Mouse (Mus musculus): ENCODE data around the gene Nr2c2ap. TPM values are rescaled to one million over a fixed set of nuclear protein-coding genes. Genes with fewer than 3 reads are reported as not detected.

The Nr2c2ap gene
- total RNA-seq, 4 experiments from 2014 or later: 23.8 to 29.4 (median 26.5) TPM

DNA sequence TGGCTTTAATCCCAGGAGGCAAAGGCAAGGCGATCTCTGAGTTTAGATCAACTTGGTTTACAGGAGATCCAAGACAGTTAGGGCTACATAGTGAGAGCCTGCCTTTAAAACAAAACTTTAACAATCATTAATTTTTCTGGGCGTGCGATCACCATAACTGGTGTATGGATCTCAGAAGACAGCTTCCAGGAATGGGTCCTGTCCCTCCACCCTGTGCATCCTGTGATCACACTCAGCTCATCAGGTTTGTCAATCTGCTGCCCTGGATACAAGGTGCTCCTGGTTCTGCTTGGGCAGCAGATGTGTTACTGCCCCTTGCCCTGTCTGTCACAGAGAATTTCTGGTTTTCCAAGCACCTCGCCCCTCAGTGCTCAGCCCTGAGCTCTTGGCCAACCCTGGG, 28.1 kb downstream of the Nr2c2ap start:
- DNase-seq (ENCODE audit: low spot score in 2 of 2): no peak

GRCm38 (mm10) chr8:70160015-70160414, 28.9 kb downstream of the Nr2c2ap start:
- DNase-seq (ENCODE audit: low spot score in 2 of 2): no peak

DNA sequence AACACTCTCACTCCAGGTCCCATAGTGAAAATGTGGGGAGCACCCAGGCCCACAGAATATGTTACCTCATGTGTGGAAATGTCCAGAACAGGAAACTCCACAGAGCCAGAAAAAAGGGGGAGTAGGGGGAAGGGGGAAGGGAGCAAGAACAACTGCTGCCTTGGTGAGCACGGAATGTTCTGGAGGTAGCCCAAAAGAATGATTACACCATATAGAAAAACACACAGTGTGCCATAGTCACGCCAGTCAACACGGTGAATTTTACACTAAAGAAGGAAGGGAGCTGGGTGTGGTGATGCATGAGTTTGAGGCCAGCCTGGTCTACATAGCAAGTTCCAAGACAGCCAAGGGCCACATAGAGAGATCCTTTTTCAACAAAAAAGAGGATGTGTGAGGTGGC, 32.2 kb downstream of the Nr2c2ap start:
- no peak for DNase-seq (ENCODE audit: low spot score in 2 of 2)

DNA sequence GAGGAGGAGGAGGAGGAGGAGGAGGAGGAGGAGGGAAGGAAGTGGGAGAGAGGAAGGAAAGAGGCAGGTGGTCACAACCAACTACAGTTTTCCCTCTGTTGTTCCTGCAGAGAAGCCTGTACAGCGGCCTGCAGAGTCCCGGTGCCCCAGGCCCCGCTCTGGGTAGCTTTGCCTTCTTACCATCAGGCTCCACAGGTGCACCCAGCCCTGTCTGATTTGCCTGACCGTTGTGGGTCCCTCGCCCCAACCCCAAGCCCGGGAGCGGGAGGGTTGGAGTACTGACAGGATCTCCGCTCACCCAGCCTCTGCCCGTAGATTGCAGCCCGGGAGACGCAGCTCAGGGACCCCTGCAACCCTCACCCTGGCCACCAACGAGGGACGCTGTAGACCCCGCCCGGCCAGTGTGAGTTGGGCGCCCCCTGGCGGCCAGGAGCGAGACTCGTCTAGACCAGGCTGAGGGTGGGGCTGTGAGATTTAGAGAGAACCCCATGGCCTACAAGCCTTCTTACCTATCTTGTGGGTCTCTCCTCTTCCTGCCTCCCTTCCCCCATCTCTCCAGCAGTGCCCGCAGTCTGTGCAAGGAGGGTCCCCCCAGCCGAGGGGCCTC, 35.5 kb downstream of the Nr2c2ap start:
- peak in 1 of 2 experiments; percentile 33 for DNase-seq (ENCODE audit: low spot score in 2 of 2)

GRCm38 (mm10) chr8:70170116-70170515, 39.0 kb downstream of the Nr2c2ap start:
- no peak for DNase-seq (ENCODE audit: low spot score in 2 of 2)

DNA sequence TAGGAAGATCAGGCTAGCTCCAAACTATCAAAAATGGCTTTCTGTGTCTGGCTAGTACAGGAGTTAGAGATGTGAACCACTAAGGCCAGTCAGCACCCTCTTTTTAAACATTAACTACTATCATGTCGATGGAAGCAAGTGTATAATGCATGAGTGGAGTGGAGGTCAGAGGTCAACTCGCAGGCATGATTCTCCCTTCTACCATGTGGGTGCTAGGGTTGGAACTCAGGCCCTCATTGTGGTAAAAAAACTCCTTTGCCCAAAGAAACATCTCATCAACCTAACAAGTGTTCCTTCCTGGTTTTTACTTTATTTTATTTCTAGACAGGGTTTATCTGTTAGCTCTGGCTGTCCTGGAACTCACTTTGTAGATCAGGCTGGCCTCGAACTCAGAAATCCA, 39.6 kb downstream of the Nr2c2ap start:
- no peak for DNase-seq (ENCODE audit: low spot score in 2 of 2)

- DNase-seq (ENCODE audit: low spot score in 2 of 2): no peak
These were observed 40.1 kb downstream of the Nr2c2ap start for GRCm38 (mm10) chr8:70171240-70171639.

GRCm38 (mm10) chr8:70172043-70172681, 41.0 kb downstream of the Nr2c2ap start, which contains the start of gene Tmem161a:
Tmem161a (plus strand) TSS chr8:70172356.
- DNase-seq (ENCODE audit: low spot score in 2 of 2): peak; percentile 75 to 92

GRCm38 (mm10) chr8:70173320-70173719, 42.2 kb downstream of the Nr2c2ap start:
- no peak for DNase-seq (ENCODE audit: low spot score in 2 of 2)

- no peak for DNase-seq (ENCODE audit: low spot score in 2 of 2)
These were observed 42.9 kb downstream of the Nr2c2ap start for GRCm38 (mm10) chr8:70174079-70174478.

DNA sequence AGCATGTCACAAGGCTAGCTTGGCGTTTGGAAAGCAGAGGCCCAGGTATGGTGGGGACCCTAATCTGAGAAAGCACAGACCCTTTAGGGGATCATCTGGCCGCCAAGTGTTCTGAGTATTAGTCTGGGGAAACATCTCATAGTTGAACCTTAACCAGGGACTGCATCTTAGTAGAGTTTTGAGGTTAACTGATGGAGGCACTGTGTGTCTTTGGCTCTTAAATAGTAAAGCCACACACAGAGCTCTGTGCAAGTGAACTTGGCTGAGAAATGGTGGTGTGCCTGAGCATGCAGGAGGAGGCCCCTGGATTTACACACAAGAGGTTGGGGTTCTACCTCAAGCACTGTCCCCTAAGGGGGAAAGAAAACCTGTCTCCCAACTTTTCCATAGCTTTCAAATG, 47.1 kb downstream of the Nr2c2ap start:
- DNase-seq (ENCODE audit: low spot score in 2 of 2): no peak

DNA sequence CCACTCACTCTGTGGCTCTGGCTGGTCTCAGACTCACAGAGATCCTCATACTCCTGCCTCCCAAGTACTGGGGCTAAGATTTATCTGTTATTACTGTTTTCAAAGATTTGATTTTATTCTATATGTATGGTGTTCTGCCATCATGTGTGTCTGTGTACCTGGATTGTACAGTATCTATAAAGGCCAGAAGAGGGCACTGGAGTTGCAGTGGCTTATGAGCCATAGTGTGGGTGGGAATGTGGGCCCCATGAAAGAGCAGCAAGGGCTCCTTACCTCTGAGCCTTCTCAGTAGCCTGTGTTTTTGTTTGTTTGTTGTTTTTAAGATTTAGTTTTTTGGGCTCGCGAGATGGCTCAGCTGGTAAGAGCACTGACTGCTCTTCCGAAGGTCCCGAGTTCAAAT, 47.9 kb downstream of the Nr2c2ap start:
- no peak for DNase-seq (ENCODE audit: low spot score in 2 of 2)

DNA sequence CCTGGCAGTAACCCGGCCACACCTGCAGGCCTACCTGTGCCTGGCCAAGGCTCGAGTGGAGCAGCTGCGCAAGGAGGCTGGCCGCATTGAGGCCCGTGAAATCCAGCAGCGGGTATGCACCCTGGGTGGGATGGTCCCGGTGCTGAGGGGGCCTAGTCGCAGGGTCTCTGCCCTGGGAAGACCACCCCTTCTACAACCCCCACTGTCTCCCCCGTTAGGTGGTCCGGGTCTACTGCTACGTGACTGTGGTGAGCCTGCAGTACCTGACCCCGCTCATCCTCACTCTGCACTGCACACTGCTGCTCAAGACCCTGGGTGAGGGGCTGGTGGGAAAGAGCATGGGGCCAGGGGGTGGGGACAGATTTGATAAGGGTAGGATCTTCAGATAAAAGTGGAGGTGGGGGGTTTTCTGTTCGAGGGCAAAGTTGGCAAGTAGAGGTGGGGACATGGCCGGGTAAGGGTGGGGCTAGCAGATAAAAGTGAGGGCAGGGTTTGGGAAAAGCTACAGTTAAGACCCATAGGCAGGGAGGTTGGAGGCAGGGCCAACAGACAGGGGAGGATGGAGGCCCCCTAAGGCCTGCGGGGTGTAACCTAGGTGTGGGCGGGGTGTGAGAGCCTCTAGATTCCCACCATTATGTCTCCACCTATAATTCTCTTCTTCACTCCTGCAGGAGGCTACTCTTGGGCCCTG, 50.2 kb downstream of the Nr2c2ap start:
- no peak for DNase-seq (ENCODE audit: low spot score in 2 of 2)

DNA sequence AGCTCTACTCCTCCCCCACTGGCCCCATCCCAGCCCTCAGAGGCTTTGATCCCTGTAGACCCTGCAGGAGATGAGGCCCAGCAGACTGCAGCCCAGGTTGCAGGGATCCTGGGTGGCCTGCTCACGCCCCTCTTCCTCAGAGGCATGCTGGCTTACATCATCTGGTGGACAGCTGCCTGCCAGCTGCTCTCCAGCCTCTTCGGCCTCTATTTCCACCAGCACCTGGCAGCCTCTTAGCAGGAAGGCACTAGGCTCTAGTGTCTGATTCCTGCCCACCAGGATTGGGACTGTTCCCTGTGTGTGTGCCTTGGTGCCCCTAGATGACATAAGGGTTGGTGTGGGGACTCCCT, 50.7 kb downstream of the Nr2c2ap start:
- no peak for DNase-seq (ENCODE audit: low spot score in 2 of 2)

GRCm38 (mm10) chr8:70183194-70183593, 52.1 kb downstream of the Nr2c2ap start:
- no peak for DNase-seq (ENCODE audit: low spot score in 2 of 2)

Small RNAs within 50 kb of the gene (microRNA-seq; reads per million reads assigned to microRNA genes)
- gene Mir7066: 11.0 to 17.5 reads per million in 2 experiments

Other genes starting within 250 kb of the Nr2c2ap start
- under 1 TPM; 0.54 to 0.79 (median 0.65) TPM for gene Cilp2, start 243.6 kb upstream of the Nr2c2ap start, total RNA-seq (2022)
- under 1 TPM in 1 of 4 experiments, not detected in 3; 0.28 TPM for gene Tssk6, start 229.1 kb upstream of the Nr2c2ap start, total RNA-seq (2022)
- gene Ndufa13, start 228.8 kb upstream of the Nr2c2ap start, total RNA-seq (2022): 100 to 1,000 TPM; 102 to 149 (median 131) TPM
- 10 to 100 TPM; 20.2 to 30.4 (median 21.7) TPM for gene Yjefn3, start 228.6 kb upstream of the Nr2c2ap start, total RNA-seq (2022)
- gene Gatad2a, start 134.9 kb upstream of the Nr2c2ap start, total RNA-seq (2022): 10 to 100 TPM; 29.7 to 38.2 (median 30.4) TPM
- 10 to 100 TPM; 61.7 to 65.7 (median 65.3) TPM for gene Mau2, start 88.6 kb upstream of the Nr2c2ap start, total RNA-seq (2022)
- 10 to 100 TPM; 53.0 to 56.4 (median 54.6) TPM for gene Sugp1, start 88.5 kb upstream of the Nr2c2ap start, total RNA-seq (2022)
- 1 to 10 TPM; 1.1 to 4.6 (median 1.4) TPM for gene Tm6sf2, start 58.4 kb upstream of the Nr2c2ap start, total RNA-seq (2022)
- 100 to 1,000 TPM in 2 of 4 experiments, 10 to 100 TPM in 2; 97.1 to 113 (median 101) TPM for gene Hapln4, start 47.9 kb upstream of the Nr2c2ap start, total RNA-seq (2022)
- 100 to 1,000 TPM; 143 to 155 (median 147) TPM for gene Ncan, start 10.5 kb upstream of the Nr2c2ap start, total RNA-seq (2022)
- 10 to 100 TPM; 15.1 to 19.6 (median 16.4) TPM for gene Rfxank, start 7.8 kb downstream of the Nr2c2ap start, total RNA-seq (2022)
- gene Borcs8, start 8.2 kb downstream of the Nr2c2ap start, total RNA-seq (2022): 10 to 100 TPM; 36.6 to 48.0 (median 42.9) TPM
- under 1 TPM in 2 of 4 experiments, not detected in 2; 0.27 to 0.58 TPM for gene Mef2b, start 8.4 kb downstream of the Nr2c2ap start, total RNA-seq (2022)
- 10 to 100 TPM; 40.2 to 49.8 (median 43.4) TPM for gene Tmem161a, start 41.0 kb downstream of the Nr2c2ap start, total RNA-seq (2022)
- 10 to 100 TPM; 30.4 to 36.5 (median 34.9) TPM for gene Slc25a42, start 81.0 kb downstream of the Nr2c2ap start, total RNA-seq (2022)
- gene Sugp2, start 102.9 kb downstream of the Nr2c2ap start, total RNA-seq (2022): 100 to 1,000 TPM; 102 to 121 (median 111) TPM
- 10 to 100 TPM; 33.6 to 44.9 (median 40.5) TPM for gene Armc6, start 103.1 kb downstream of the Nr2c2ap start, total RNA-seq (2022)
- 10 to 100 TPM in 1 of 4 experiments, 1 to 10 TPM in 3; 9.2 to 12.1 (median 9.8) TPM for gene Homer3, start 151.5 kb downstream of the Nr2c2ap start, total RNA-seq (2022)
- 10 to 100 TPM; 47.5 to 55.7 (median 51.8) TPM for gene Ddx49, start 171.2 kb downstream of the Nr2c2ap start, total RNA-seq (2022)
- gene Cope, start 171.2 kb downstream of the Nr2c2ap start, total RNA-seq (2022): 100 to 1,000 TPM; 123 to 154 (median 139) TPM
- gene Cers1, start 184.4 kb downstream of the Nr2c2ap start, total RNA-seq (2022): 10 to 100 TPM; 83.6 to 94.5 (median 88.4) TPM
- 10 to 100 TPM in 2 of 4 experiments, 1 to 10 TPM in 2; 4.2 to 13.4 (median 7.4) TPM for gene Gdf1, start 198.5 kb downstream of the Nr2c2ap start, total RNA-seq (2022)
- 10 to 100 TPM; 55.1 to 60.8 (median 59.2) TPM for gene Upf1, start 221.9 kb downstream of the Nr2c2ap start, total RNA-seq (2022)
- 1 to 10 TPM in 1 of 4 experiments, under 1 TPM in 3; 0.20 to 1.0 (median 0.64) TPM for gene Comp, start 242.2 kb downstream of the Nr2c2ap start, total RNA-seq (2022)

Measured in left cerebral cortex, adult 8-10 months (tissue).